Mouse (Mus musculus) olfactory bulb, adult 2 months (tissue): ENCODE results near the gene Hist3h2ba. TPM values are rescaled to one million over a fixed set of nuclear protein-coding genes. Genes with fewer than 3 reads are reported as not detected.

Source experiments
- H3K27ac ChIP-seq: fragments of 200-500 bp; 2 replicates; pipeline ENCODE4 v1.5.1; 2012; ENCODE audit warnings: low read depth, low read length; ENCODE audit not compliant: insufficient read depth
- H3K4me1 ChIP-seq: fragments of 200-500 bp; 2 replicates; pipeline ENCODE4 v1.6.1; 2012; ENCODE audit warnings: low read length; ENCODE audit not compliant: control insufficient read depth, insufficient read depth
- H3K4me3 ChIP-seq: fragments of 200-500 bp; 2 replicates; pipeline ENCODE4 v1.5.1; 2012; ENCODE audit warnings: mild to moderate bottlenecking, low read depth, low read length, moderate library complexity; ENCODE audit not compliant: insufficient read depth
- CTCF ChIP-seq: fragments of 200-500 bp; IDR thresholded peaks from 2 replicates; pipeline ENCODE4 v1.5.1; 2012; ENCODE audit warnings: low read depth, mild to moderate bottlenecking, low read length, moderate library complexity; ENCODE audit not compliant: insufficient read depth
- POLR2A ChIP-seq: fragments of 200-500 bp; IDR thresholded peaks from 2 replicates; pipeline ENCODE4 v1.6.1; 2012; ENCODE audit warnings: mild to moderate bottlenecking, low read depth, low read length, moderate library complexity; ENCODE audit not compliant: insufficient read depth
- WGBS: fragments of 180-500 bp; shearing (Covaris S2); methylation state at CpG from one replicate; pipeline ENCODE4 v1.1.7; 2018; 5-methylcytosine and 5-hydroxymethylcytosine counted together
- polyA plus RNA-seq: library from polyadenylated mRNA; stranded (reverse); fragments of >200 nt; gene quantifications from 2 replicates; pipeline ENCODE4 v1.2.4, GENCODE M21; 2012; ENCODE audit warnings: low replicate concordance; ENCODE audit not compliant: missing spikeins, insufficient read depth, insufficient read length

Hist3h2ba gene
- polyA plus RNA-seq, 1 experiment = not detected

GRCm38 (mm10) chr11:58990794-58991193 is 42.1 kb downstream of the Hist3h2ba start:
- Histone ChIP-seq H3K4me3 (no peak overlapping the region), H3K4me1 (peaks cover 21% of the 10 kb centered on the region), H3K27ac (no peak overlapping the region)
- WGBS = 83% methylated on average over 9 of the region's 9 CpGs
- TF ChIP-seq POLR2A (no peak), CTCF (no peak)

- WGBS = 81% methylated on average over 3 of the region's 3 CpGs
- TF ChIP-seq CTCF = no peak
- no peak for TF ChIP-seq POLR2A
- H3K27ac ChIP-seq = no peak overlapping the region
- H3K4me3 ChIP-seq = no peak overlapping the region
- peaks cover 23% of the 10 kb centered on the region for H3K4me1 ChIP-seq
These were observed 43.2 kb downstream of the Hist3h2ba start for GRCm38 (mm10) chr11:58991911-58992310.

- TF ChIP-seq CTCF (no peak), POLR2A (no peak)
- 81% methylated on average over 6 of the region's 6 CpGs for WGBS
These were observed 44.5 kb downstream of the Hist3h2ba start for GRCm38 (mm10) chr11:58993091-58993670.

GRCm38 (mm10) chr11:58994337-58994826 is 45.7 kb downstream of the Hist3h2ba start:
- H3K27ac ChIP-seq = no peak overlapping the region
- no peak for TF ChIP-seq POLR2A
- no peak for TF ChIP-seq CTCF
- H3K4me3 ChIP-seq = peak overlapping the region; percentile 43
- peaks cover 23% of the 10 kb centered on the region for H3K4me1 ChIP-seq
- WGBS = 1% methylated on average over 35 of the region's 35 CpGs

More at GRCm38 (mm10) chr11:58993091-58993670, 44.5 kb downstream of the Hist3h2ba start:
- H3K4me1 ChIP-seq = peaks cover 23% of the 10 kb centered on the region
- H3K4me3 ChIP-seq = no peak overlapping the region
- H3K27ac ChIP-seq = no peak overlapping the region

GRCm38 (mm10) chr11:58995061-58995806 is 46.5 kb downstream of the Hist3h2ba start:
- Histone ChIP-seq H3K4me3 (no peak overlapping the region), H3K4me1 (peaks cover 23% of the 10 kb centered on the region), H3K27ac (no peak overlapping the region)
- 79% methylated on average over 9 of the region's 9 CpGs for WGBS
- TF ChIP-seq CTCF (no peak), POLR2A (no peak)

GRCm38 (mm10) chr11:58995807-58996370 is 47.2 kb downstream of the Hist3h2ba start:
- WGBS = 33% methylated on average over 12 of the region's 12 CpGs
- Histone ChIP-seq H3K4me1 (peaks cover 20% of the 10 kb centered on the region), H3K4me3 (no peak overlapping the region), H3K27ac (no peak overlapping the region)
- TF ChIP-seq POLR2A (no peak), CTCF (no peak)

- H3K4me1 ChIP-seq = peaks cover 19% of the 10 kb centered on the region
- WGBS = 89% methylated on average over 5 of the region's 5 CpGs
- TF ChIP-seq CTCF = no peak
- TF ChIP-seq POLR2A = no peak
- H3K4me3 ChIP-seq = no peak overlapping the region
- no peak overlapping the region for H3K27ac ChIP-seq
These were observed 48.8 kb downstream of the Hist3h2ba start for GRCm38 (mm10) chr11:58997541-58997940.

Other genes starting within 250 kb of the Hist3h2ba start
- not detected in 2 replicates for gene Olfr319, start 249.8 kb upstream of the Hist3h2ba start, polyA plus RNA-seq
- not detected in 2 replicates for gene Olfr318, start 224.9 kb upstream of the Hist3h2ba start, polyA plus RNA-seq
- not detected in 2 replicates for gene Olfr317, start 209.7 kb upstream of the Hist3h2ba start, polyA plus RNA-seq
- gene Olfr316, start 196.2 kb upstream of the Hist3h2ba start, polyA plus RNA-seq = not detected in 2 replicates
- gene Olfr315, start 175.7 kb upstream of the Hist3h2ba start, polyA plus RNA-seq = not detected in 2 replicates
- not detected in 2 replicates for gene Olfr314, start 166.0 kb upstream of the Hist3h2ba start, polyA plus RNA-seq
- not detected in 2 replicates for gene Fam183b, start 147.0 kb upstream of the Hist3h2ba start, polyA plus RNA-seq
- not detected in 2 replicates for gene Olfr313, start 133.9 kb upstream of the Hist3h2ba start, polyA plus RNA-seq
- not detected in 2 replicates for gene Olfr312, start 119.7 kb upstream of the Hist3h2ba start, polyA plus RNA-seq
- not detected in 2 replicates for gene Olfr311, start 109.7 kb upstream of the Hist3h2ba start, polyA plus RNA-seq
- not detected in 2 replicates for gene Gm12258, start 101.8 kb upstream of the Hist3h2ba start, polyA plus RNA-seq
- gene 2810021J22Rik, start 81.7 kb upstream of the Hist3h2ba start, polyA plus RNA-seq = not detected in 2 replicates
- gene Zfp39, start 44.7 kb upstream of the Hist3h2ba start, polyA plus RNA-seq = not detected in 2 replicates
- gene Btnl10, start 31.0 kb upstream of the Hist3h2ba start, polyA plus RNA-seq = not detected in 2 replicates
- gene Rnf187, start 10.0 kb upstream of the Hist3h2ba start, polyA plus RNA-seq = not detected in 2 replicates
- not detected in 2 replicates for gene Hist3h2a, start 5.8 kb downstream of the Hist3h2ba start, polyA plus RNA-seq
- gene Trim17, start 5.8 kb downstream of the Hist3h2ba start, polyA plus RNA-seq = not detected in 2 replicates
- not detected in 2 replicates for gene Trim11, start 29.2 kb downstream of the Hist3h2ba start, polyA plus RNA-seq
- gene Obscn, start 187.5 kb downstream of the Hist3h2ba start, polyA plus RNA-seq = not detected in 2 replicates
- gene Iba57, start 214.8 kb downstream of the Hist3h2ba start, polyA plus RNA-seq = not detected in 2 replicates
- not detected in 2 replicates for gene Gjc2, start 234.3 kb downstream of the Hist3h2ba start, polyA plus RNA-seq
- not detected in 2 replicates for gene Guk1, start 243.3 kb downstream of the Hist3h2ba start, polyA plus RNA-seq